Mouse (Mus musculus) forebrain, embryonic 15.5 days (tissue): ENCODE data around the gene Vti1b. TPM values are rescaled to one million over a fixed set of nuclear protein-coding genes. Genes with fewer than 3 reads are reported as not detected.

Experiments
- ATAC-seq: fragments of 200-750 bp; cut with Nextera tagmentation; replicated peaks from 2 replicates; pipeline ENCODE4 v1.8.0; 2017; ENCODE audit warnings: mild to moderate bottlenecking, moderate TSS enrichment, moderate library complexity
- H3K27ac ChIP-seq: fragments of 300-500 bp; sonication (generic); replicated peaks from 2 replicates; pipeline ENCODE4 v1.5.1; 2015; ENCODE audit warnings: mild to moderate bottlenecking, inconsistent platforms
- H3K27me3 ChIP-seq: fragments of 300-500 bp; sonication (generic); 2 replicates; pipeline ENCODE4 v1.6.1; 2015; ENCODE audit warnings: inconsistent platforms
- H3K36me3 ChIP-seq: fragments of 300-500 bp; sonication (generic); 2 replicates; pipeline ENCODE4 v1.6.1; 2015; ENCODE audit warnings: mild to moderate bottlenecking, inconsistent platforms
- H3K4me1 ChIP-seq: fragments of 300-500 bp; sonication (generic); 2 replicates; pipeline ENCODE4 v1.6.1; 2015; ENCODE audit warnings: inconsistent platforms
- H3K4me2 ChIP-seq: fragments of 300-500 bp; sonication (generic); replicated peaks from 2 replicates; pipeline ENCODE4 v1.6.1; 2015; ENCODE audit warnings: mild to moderate bottlenecking, inconsistent platforms
- H3K4me3 ChIP-seq: fragments of 300-500 bp; sonication (generic); 2 replicates; pipeline ENCODE4 v1.5.1; 2015; ENCODE audit warnings: mild to moderate bottlenecking, inconsistent platforms
- H3K9ac ChIP-seq: fragments of 300-500 bp; sonication (generic); replicated peaks from 2 replicates; pipeline ENCODE4 v1.6.1; 2015; ENCODE audit warnings: mild to moderate bottlenecking, inconsistent platforms
- H3K9me3 ChIP-seq: fragments of 300-500 bp; sonication (generic); 2 replicates; pipeline ENCODE4 v1.6.1; 2016; ENCODE audit warnings: inconsistent platforms
- WGBS: fragments of 180-500 bp; shearing (Covaris S2); methylation state at CpG from one replicate; pipeline ENCODE4 v1.1.7; 2015; ENCODE audit warnings: mixed read lengths; 5-methylcytosine and 5-hydroxymethylcytosine counted together
- polyA plus RNA-seq: library from polyadenylated mRNA; unstranded; fragments of >200 nt; fragmentation: Nextera tagmentation; extraction: Ambion mirVana; gene quantifications from 2 replicates; pipeline ENCODE4 v1.2.1, GENCODE M21; 2015

Gene Vti1b
- polyA plus RNA-seq, 1 experiment from 2014 or later = 180 TPM

DNA sequence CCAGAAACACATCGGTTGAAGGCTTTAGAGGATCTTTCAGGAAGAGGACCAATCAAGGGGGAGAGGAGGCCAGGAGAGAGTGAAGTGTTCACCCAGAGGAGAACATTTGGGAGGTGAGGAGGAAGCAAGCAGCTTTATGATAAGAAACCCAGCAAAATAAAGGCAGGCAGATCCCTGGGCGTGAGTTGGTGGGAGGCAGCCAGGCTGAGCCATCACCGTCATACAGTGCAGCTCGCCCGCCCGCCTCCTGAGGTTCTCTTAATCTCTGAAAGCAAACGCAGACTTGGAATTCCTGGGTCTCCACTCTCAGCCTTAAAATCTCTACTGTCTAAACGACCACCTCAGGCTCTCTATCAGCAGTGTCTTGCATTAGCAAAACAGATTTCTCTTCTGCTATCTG lies 37.8 kb downstream of the Vti1b start:
- Histone ChIP-seq H3K4me3 (no peak overlapping the region), H3K4me2 (no peak overlapping the region), H3K27ac (no peak overlapping the region), H3K9me3 (no peaks in the 10 kb centered on the region), H3K27me3 (peaks cover 14% of the 10 kb centered on the region; the same call in 1 of the 2 replicates), H3K9ac (no peak overlapping the region), H3K36me3 (no peaks in the 10 kb centered on the region), H3K4me1 (peaks cover 7% of the 10 kb centered on the region)
- 37% methylated on average over 8 of the region's 8 CpGs for WGBS
- no peak for ATAC-seq

DNA sequence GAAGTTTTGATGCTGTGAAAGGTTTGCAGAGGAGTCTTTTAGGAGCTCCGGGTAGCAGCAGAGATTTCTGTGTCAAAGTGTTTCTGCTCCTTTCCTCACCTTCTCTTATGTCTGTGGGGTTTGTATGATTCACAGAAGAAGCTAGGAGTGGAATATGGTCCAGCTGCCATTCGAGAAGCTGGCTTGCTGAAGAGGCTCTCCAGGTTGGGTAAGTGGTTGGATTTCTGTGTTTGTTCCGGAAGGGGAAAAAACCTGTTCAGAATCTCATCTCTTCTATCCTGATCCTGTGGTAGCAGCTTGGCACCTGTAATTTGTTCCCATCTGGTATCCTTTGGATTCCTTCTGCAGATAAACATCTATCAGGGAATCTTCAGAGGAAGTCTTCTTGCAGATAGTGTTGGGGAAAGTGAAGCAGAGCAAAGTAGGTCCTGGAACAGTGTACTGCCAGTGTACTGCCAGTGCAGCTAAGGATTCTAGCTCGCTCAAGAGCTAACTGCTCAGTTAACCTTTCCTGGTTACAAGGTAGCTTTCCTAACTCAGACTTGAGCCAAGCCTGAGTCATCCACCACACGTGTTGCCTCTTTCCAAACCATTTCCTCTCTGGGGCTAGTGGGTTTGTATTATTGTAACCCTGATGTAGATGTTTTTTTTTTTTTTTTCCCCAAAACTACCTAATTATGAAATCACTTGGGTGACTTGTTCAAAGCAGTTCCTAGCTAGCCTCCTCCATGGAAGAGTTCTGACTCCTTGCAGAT lies 40.6 kb downstream of the Vti1b start:
- WGBS = 26% methylated on average over 5 of the region's 5 CpGs
- Histone ChIP-seq H3K4me2 (peak overlapping the region; percentile 79), H3K9ac (peak overlapping the region; percentile 52), H3K4me3 (peak overlapping the region; percentile 46), H3K27me3 (peaks cover 14% of the 10 kb centered on the region; the same call in 1 of the 2 replicates), H3K9me3 (no peaks in the 10 kb centered on the region), H3K36me3 (no peaks in the 10 kb centered on the region), H3K4me1 (peaks cover 7% of the 10 kb centered on the region), H3K27ac (no peak overlapping the region)
- ATAC-seq = no peak

DNA sequence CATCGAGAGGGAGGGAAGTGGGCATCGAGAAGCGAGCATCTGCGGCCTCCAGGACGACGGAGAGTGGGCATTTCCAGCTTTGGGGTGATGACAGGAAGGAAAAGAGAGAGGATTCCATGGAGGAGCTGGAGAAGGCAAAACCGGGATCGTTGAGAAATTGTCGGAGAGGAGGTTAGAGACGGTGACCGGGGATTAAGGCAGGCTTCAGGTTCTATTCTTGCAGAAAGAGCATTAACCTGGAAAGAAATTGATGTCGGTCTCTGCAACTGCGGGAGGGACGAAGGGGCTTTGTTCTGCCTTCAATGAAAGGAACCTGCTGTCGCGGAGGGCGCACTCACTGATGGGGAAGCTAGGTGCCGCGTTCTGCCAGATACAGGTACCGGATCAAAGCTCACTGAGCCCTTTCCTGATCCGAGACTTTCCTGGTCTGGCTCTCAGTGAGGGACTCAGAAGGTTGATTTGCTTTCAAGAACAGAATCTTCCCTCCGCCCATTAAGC lies 41.2 kb downstream of the Vti1b start:
- H3K27me3 ChIP-seq = peaks cover 14% of the 10 kb centered on the region; the same call in 1 of the 2 replicates
- H3K4me2 ChIP-seq = peak overlapping the region; percentile 79
- peaks cover 7% of the 10 kb centered on the region for H3K4me1 ChIP-seq
- H3K27ac ChIP-seq = 0 out of 2 replicates have a peak overlapping the region, but pooled peaks have one; percentile 1
- 1% methylated on average over 22 of the region's 22 CpGs for WGBS
- peak overlapping the region; percentile 46 for H3K4me3 ChIP-seq
- peak; percentile 33 for ATAC-seq
- no peaks in the 10 kb centered on the region for H3K36me3 ChIP-seq
- no peaks in the 10 kb centered on the region for H3K9me3 ChIP-seq
- peak overlapping the region; percentile 52 for H3K9ac ChIP-seq

DNA sequence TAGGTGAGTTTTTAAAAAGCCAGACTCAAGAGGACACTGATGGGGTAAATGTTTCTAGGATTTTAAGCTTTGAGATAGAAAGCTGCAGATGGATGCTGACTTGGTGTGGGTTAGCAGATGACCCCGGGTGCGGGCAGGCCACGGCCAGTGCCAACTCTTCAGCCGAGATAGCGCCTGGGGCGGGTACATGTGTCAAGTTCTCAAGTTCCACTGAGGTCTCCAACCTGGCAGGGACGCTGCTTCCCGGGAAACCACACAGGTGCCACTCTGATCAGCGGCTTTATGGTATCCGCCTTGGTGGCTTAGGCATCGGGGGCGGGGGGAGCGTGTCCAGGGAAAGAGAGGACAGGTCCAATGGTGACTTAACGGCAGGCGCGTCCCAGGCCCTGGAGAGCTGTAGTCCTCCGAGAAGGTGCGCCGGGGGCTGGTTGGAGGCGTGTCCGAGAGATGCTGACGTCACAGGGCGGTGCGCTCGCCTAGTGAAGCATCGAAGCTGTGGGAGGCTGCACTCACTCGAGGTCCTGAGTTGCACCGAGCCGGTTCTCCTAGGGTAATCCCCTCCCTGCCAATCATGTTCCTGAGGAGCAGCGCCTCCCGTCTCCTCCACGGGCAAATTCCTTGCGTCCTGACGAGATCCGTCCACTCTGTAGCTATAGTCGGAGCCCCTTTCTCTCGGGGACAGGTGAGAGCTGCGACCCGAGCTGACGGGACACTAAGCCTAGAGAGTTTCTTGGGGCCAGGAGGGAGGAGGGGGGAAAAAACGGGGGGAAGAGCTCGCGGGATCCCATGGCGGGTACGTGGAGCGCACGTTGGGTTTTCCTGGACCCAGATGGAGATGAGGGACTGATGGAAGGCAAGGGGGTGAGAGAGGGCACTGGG lies 41.9 kb downstream of the Vti1b start, which contains the start of gene Arg2:
Gene Arg2, plus strand, starts transcription at position 479 of the 879 bp plus-strand sequence.
- ATAC-seq = peak; percentile 98
- H3K4me3 ChIP-seq = peak within 1 kb of the TSS; percentile 46
- no peaks in the 10 kb centered on the region for H3K9me3 ChIP-seq
- under 1% methylated on average over 47 of the region's 47 CpGs for WGBS
- H3K4me2 ChIP-seq = peak within 1 kb of the TSS; percentile 79
- H3K4me1 ChIP-seq = peaks cover 7% of the 10 kb centered on the region
- peaks cover 14% of the 10 kb centered on the region; the same call in 1 of the 2 replicates for H3K27me3 ChIP-seq
- no peaks in the 10 kb centered on the region for H3K36me3 ChIP-seq
- H3K27ac ChIP-seq = peak within 1 kb of the TSS; percentile 1; the same call in 1 of the 2 replicates
- H3K9ac ChIP-seq = peak within 1 kb of the TSS; percentile 52

DNA sequence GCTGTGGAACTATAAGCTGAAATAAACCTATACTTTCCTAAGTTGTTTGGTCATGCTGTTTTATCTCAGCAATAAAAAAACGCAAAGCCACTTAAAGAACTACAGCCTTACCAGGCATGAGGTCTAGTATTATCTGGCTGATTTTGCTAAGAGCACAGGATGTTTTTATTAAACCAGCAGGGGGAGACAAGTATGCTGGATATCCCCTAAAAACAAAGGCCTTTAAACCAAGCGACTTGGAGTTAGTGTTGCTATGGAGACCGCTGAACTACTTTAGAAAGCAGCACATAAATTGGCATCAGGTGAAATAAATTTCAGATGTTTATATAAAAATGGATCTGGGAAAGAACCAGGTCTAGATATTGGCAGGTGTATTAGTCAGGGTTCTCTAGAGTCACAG lies 49.6 kb downstream of the Vti1b start:
- Histone ChIP-seq H3K4me3 (no peak overlapping the region), H3K9ac (no peak overlapping the region), H3K27ac (no peak overlapping the region), H3K27me3 (no peaks in the 10 kb centered on the region), H3K36me3 (no peaks in the 10 kb centered on the region), H3K9me3 (no peaks in the 10 kb centered on the region), H3K4me2 (no peak overlapping the region), H3K4me1 (no peaks in the 10 kb centered on the region)
- ATAC-seq = no peak
- 30% methylated on average over 3 of the region's 3 CpGs for WGBS

DNA sequence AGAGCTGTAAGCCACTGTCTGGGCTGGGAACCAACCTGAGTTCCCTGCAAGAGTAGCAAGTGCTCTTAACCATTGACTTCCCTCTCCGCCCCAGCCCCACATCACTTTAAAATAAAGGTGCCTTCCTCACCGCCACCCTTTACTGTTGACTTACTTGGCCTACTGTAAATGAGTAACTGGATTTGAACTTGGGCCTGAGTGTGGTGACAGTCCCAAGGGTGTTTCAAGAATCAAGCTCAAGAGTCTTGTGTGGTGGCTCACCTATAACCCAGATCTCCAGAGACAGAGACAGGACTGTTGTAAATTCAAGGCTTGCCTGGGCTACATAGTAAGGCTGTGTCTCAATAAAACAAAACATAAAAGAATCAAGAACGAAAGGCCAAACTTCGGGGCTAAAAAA lies 53.5 kb downstream of the Vti1b start:
- Histone ChIP-seq H3K4me1 (no peaks in the 10 kb centered on the region), H3K4me3 (no peak overlapping the region), H3K9ac (no peak overlapping the region), H3K9me3 (no peaks in the 10 kb centered on the region), H3K36me3 (no peaks in the 10 kb centered on the region), H3K27ac (no peak overlapping the region), H3K27me3 (no peaks in the 10 kb centered on the region), H3K4me2 (no peak overlapping the region)
- 92% methylated on average over 4 of the region's 4 CpGs for WGBS
- ATAC-seq = no peak

Other genes with a start within 250 kb of the Vti1b start
- gene Tmem229b, start 165.0 kb downstream of the Vti1b start, polyA plus RNA-seq = 55.1 and 58.6 TPM in 2 replicates
- gene Plekhh1, start 143.5 kb downstream of the Vti1b start, polyA plus RNA-seq = 1.6 and 1.7 TPM in 2 replicates
- 18.5 and 21.6 TPM in 2 replicates for gene Pigh, start 83.0 kb downstream of the Vti1b start, polyA plus RNA-seq
- 13.9 and 15.3 TPM in 2 replicates for gene Arg2, start 41.9 kb downstream of the Vti1b start, polyA plus RNA-seq
- gene Rdh11, start 19.6 kb upstream of the Vti1b start, polyA plus RNA-seq = 30.6 and 36.7 TPM in 2 replicates
- 0.94 and 0.97 TPM in 2 replicates for gene Rdh12, start 36.2 kb upstream of the Vti1b start, polyA plus RNA-seq
- 11.9 and 14.4 TPM in 2 replicates for gene Zfyve26, start 123.6 kb upstream of the Vti1b start, polyA plus RNA-seq
- 3.0 and 3.4 TPM in 2 replicates for gene Rad51b, start 124.6 kb upstream of the Vti1b start, polyA plus RNA-seq